24 mouse cellular contexts compared by ENCODE assay signal in genomic region chr5:29030525-29030924, GRCm38 (mm10).
DNase-seq lines count a peak whose midpoint lies in the region; ATAC-seq and TF ChIP-seq lines count a peak whose summit lies in the region.
"Had no signal": no experiment of that assay in that cellular context is flagged by ENCODE, and none has a peak within 500 bp of the region (broad histone marks: within the 10 kb centered on the region; RNA-seq: fewer than 3 reads in every experiment).

No protein-coding gene starts in this region.

- H3K9ac ChIP-seq in forebrain, embryonic 13.5 days = no peak overlapping the region
- H3K9ac ChIP-seq in heart, embryonic 12.5 days = 0 out of 2 replicates have a peak overlapping the region, but pooled peaks have one; percentile 24
- no peak overlapping the region for H3K9ac ChIP-seq in lung, embryonic 14.5 days
- H3K9ac ChIP-seq: embryonic facial prominence, embryonic 15.5 days; hindbrain, embryonic 13.5 days; liver, embryonic 15.5 days; midbrain, embryonic 15.5 days; neural tube, embryonic 12.5 days had no signal

- no peak overlapping the region for H3K4me3 ChIP-seq in forebrain, embryonic 13.5 days
- no peak overlapping the region for H3K4me3 ChIP-seq in forebrain, embryonic 10.5 days
- 0 out of 2 replicates have a peak overlapping the region, but pooled peaks have one; percentile 8 for H3K4me3 ChIP-seq in heart, embryonic 12.5 days
- no peak overlapping the region for H3K4me3 ChIP-seq in lung, embryonic 14.5 days (ENCODE audit: low read depth, low read length)
- H3K4me3 ChIP-seq: embryonic facial prominence, embryonic 15.5 days; hindbrain, embryonic 13.5 days; limb, embryonic 10.5 days; liver, embryonic 15.5 days; midbrain, embryonic 15.5 days; neural tube, embryonic 12.5 days had no signal

- TF ChIP-seq CTCF in lung, embryonic 14.5 days (IDR thresholded peaks at IDR 0.05; ENCODE audit: low read depth) = no peak

- H3K27ac ChIP-seq in forebrain, embryonic 13.5 days = no peak overlapping the region
- no peak overlapping the region for H3K27ac ChIP-seq in forebrain, embryonic 10.5 days
- H3K27ac ChIP-seq in heart, embryonic 12.5 days (ENCODE audit: poor library complexity, severe bottlenecking) = 0 out of 2 replicates have a peak overlapping the region, but pooled peaks have one; percentile 41
- H3K27ac ChIP-seq in lung, embryonic 14.5 days (ENCODE audit: low read depth) = no peak overlapping the region
- H3K27ac ChIP-seq: embryonic facial prominence, embryonic 15.5 days; hindbrain, embryonic 13.5 days; limb, embryonic 10.5 days; liver, embryonic 15.5 days; macrophage; midbrain, embryonic 15.5 days; neural tube, embryonic 12.5 days had no signal

- intact Hi-C loops in heart, postnatal 25 days (cut with DNase I) = no loop called here

- H3K4me2 ChIP-seq in forebrain, embryonic 13.5 days = no peak overlapping the region
- H3K4me2 ChIP-seq in heart, embryonic 12.5 days = peak overlapping the region; percentile 55
- no peak overlapping the region for H3K4me2 ChIP-seq in lung, embryonic 14.5 days
- H3K4me2 ChIP-seq: embryonic facial prominence, embryonic 15.5 days; hindbrain, embryonic 13.5 days; liver, embryonic 15.5 days; midbrain, embryonic 15.5 days; neural tube, embryonic 12.5 days had no signal

- no peak for DNase-seq in forebrain, embryonic 10.5 days (ENCODE audit: extremely low spot score, low spot score)
- no peak for DNase-seq in heart, postnatal 25 days (ENCODE audit: low spot score)
- peak; percentile 15 for DNase-seq in lung, embryonic 14.5 days
- DNase-seq in lung, postnatal 25 days (ENCODE audit: low spot score) = no peak
- DNase-seq: adrenal gland, postnatal 36 days; cerebellum, adult 18-20 months; cerebellum, postnatal 14 days; gastrocnemius, postnatal 10 days; heart, adult 18-20 months; kidney, adult 9 months; kidney, postnatal 14 days; liver; right cerebral cortex, postnatal 14 days had no signal

- H3K9me3 ChIP-seq in forebrain, embryonic 13.5 days (replicated peaks) = no peaks in the 10 kb centered on the region
- H3K9me3 ChIP-seq in forebrain, embryonic 10.5 days = no peaks in the 10 kb centered on the region
- no peaks in the 10 kb centered on the region for H3K9me3 ChIP-seq in heart, embryonic 12.5 days (replicated peaks)
- H3K9me3 ChIP-seq in lung, embryonic 14.5 days (ENCODE audit: low read depth, low read length) = no peaks in the 10 kb centered on the region
- H3K9me3 ChIP-seq: embryonic facial prominence, embryonic 15.5 days; hindbrain, embryonic 13.5 days; limb, embryonic 10.5 days; liver, embryonic 15.5 days; midbrain, embryonic 15.5 days; neural tube, embryonic 12.5 days had no signal

- no peaks in the 10 kb centered on the region for H3K4me1 ChIP-seq in forebrain, embryonic 13.5 days
- H3K4me1 ChIP-seq in forebrain, embryonic 10.5 days = peaks cover 15% of the 10 kb centered on the region
- H3K4me1 ChIP-seq in heart, embryonic 12.5 days (replicated peaks) = peaks cover 35% of the 10 kb centered on the region
- H3K4me1 ChIP-seq in lung, embryonic 14.5 days (ENCODE audit: insufficient read depth) = no peaks in the 10 kb centered on the region
- H3K4me1 ChIP-seq: embryonic facial prominence, embryonic 15.5 days; hindbrain, embryonic 13.5 days; limb, embryonic 10.5 days; liver, embryonic 15.5 days; midbrain, embryonic 15.5 days; neural tube, embryonic 12.5 days had no signal

- 0 out of 2 replicates have a peak, but pooled peaks have one; percentile 38 for ATAC-seq in forebrain, embryonic 13.5 days
- ATAC-seq in heart, embryonic 12.5 days (ENCODE audit: insufficient number of reproducible peaks, low FRiP score) = no peak
- ATAC-seq in lung, embryonic 14.5 days (ENCODE audit: insufficient read depth) = no peak
- no peak for ATAC-seq in cerebellum, adult (ENCODE audit: insufficient number of reproducible peaks, low FRiP score, low TSS enrichment)
- ATAC-seq: CD4-positive, CD25-positive, alpha-beta regulatory T cell, adult 4 months; midbrain, embryonic 15.5 days had no signal

- H3K27me3 ChIP-seq in forebrain, embryonic 13.5 days = no peaks in the 10 kb centered on the region
- H3K27me3 ChIP-seq in forebrain, embryonic 10.5 days (ENCODE audit: poor library complexity, severe bottlenecking) = no peaks in the 10 kb centered on the region
- no peaks in the 10 kb centered on the region for H3K27me3 ChIP-seq in heart, embryonic 12.5 days (replicated peaks)
- no peaks in the 10 kb centered on the region for H3K27me3 ChIP-seq in lung, embryonic 14.5 days (ENCODE audit: insufficient read depth, low read length)
- H3K27me3 ChIP-seq: embryonic facial prominence, embryonic 15.5 days; hindbrain, embryonic 13.5 days; liver, embryonic 15.5 days; midbrain, embryonic 15.5 days; neural tube, embryonic 12.5 days had no signal

- WGBS in forebrain, embryonic 13.5 days = 48% methylated on average over 5 of the region's 5 CpGs
- 79% methylated on average over 5 of the region's 5 CpGs for WGBS in forebrain, embryonic 10.5 days
- WGBS in heart, embryonic 12.5 days = 7% methylated on average over 5 of the region's 5 CpGs
- WGBS in lung, embryonic 14.5 days = 5% methylated on average over 5 of the region's 5 CpGs

- H3K36me3 ChIP-seq in forebrain, embryonic 13.5 days (ENCODE audit: poor library complexity, severe bottlenecking) = no peaks in the 10 kb centered on the region
- H3K36me3 ChIP-seq in forebrain, embryonic 10.5 days (replicated peaks) = no peaks in the 10 kb centered on the region
- H3K36me3 ChIP-seq in heart, embryonic 12.5 days = no peaks in the 10 kb centered on the region
- no peaks in the 10 kb centered on the region for H3K36me3 ChIP-seq in lung, embryonic 14.5 days (ENCODE audit: insufficient read depth)
- H3K36me3 ChIP-seq: embryonic facial prominence, embryonic 15.5 days; hindbrain, embryonic 13.5 days; limb, embryonic 10.5 days; liver, embryonic 15.5 days; midbrain, embryonic 15.5 days; neural tube, embryonic 12.5 days had no signal
